Mouse (Mus musculus): ENCODE measurements around the gene Snx9. TPM values are rescaled to one million over a fixed set of nuclear protein-coding genes. Genes with fewer than 3 reads are reported as not detected.

The Snx9 gene
- 14.7 and 19.5 TPM in 2 replicates for polyA plus RNA-seq (2015; fragmentation: Nextera tagmentation; extraction: Ambion mirVana)

GRCm38 (mm10) chr17:5841128-5841942 lies at the start of gene Snx9:
TSS of gene Snx9 (plus strand) at chr17:5841329.

DNA sequence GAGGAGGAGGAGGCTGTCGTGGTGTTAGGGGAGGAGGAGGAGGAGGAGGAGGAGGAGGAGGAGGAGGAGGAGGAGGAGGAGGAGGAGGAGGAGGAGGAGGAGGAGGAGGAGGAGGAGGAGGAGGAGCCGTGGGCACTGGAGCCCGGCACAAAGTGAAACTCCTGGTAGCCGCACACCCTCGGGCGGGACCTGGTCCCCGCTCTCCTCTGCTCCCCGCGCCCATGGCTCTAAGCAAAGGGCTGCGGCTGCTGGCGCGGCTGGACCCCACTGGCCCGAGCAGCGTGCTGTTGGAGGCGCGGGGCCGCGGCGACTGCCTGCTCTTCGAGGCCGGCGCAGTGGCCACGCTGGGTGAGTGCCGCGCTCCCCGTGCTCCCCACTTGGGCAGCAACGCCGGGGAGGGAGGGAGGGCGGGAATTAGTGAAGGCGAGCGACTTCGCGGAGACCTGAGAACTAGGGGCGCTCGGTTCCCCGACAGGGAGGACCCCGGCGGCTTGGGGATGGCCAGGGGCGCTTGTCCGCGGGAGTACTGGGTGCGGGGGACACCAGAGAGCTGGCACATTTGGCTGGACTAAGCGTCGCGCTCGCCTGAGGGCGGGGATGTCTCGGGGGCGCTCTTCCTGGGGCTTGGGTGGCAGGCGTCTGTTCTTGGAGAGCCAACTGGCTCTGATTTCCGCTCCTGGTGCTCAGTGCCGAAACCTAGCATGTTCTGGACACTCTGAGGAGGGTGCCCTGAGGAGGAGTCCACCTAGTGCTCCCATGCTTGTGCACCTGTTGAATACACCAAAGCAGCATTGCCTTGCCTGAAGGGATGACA lies 100.3 kb downstream of the Snx9 start, which contains the start of gene Synj2:
TSS of gene Synj2 (plus strand) at position 51 of the 814 bp plus-strand sequence.

Other genes with a start within 250 kb of the Snx9 start
- gene Synj2, start 100.0 kb downstream of the Snx9 start, polyA plus RNA-seq (2015; fragmentation: Nextera tagmentation; extraction: Ambion mirVana): 8.4 and 12.3 TPM in 2 replicates
- 6.6 and 8.1 TPM in 2 replicates for gene Serac1, start 238.4 kb downstream of the Snx9 start, polyA plus RNA-seq (2015; fragmentation: Nextera tagmentation; extraction: Ambion mirVana)
- 147 and 156 TPM in 2 replicates for gene Gtf2h5, start 238.5 kb downstream of the Snx9 start, polyA plus RNA-seq (2015; fragmentation: Nextera tagmentation; extraction: Ambion mirVana)

Data from skeletal muscle tissue, postnatal 0 days (tissue).